10 mouse cellular contexts compared by ENCODE assay signal in genomic region chr14:55866962-55867361, GRCm38 (mm10). TPM values are rescaled to one million over a fixed set of nuclear protein-coding genes. Genes with fewer than 3 reads are reported as not detected.
DNase-seq lines count a peak whose midpoint lies in the region; ATAC-seq lines count a peak whose summit lies in the region.
"Had no signal": no experiment of that assay in that cellular context is flagged by ENCODE, and none has a peak within 500 bp of the region (broad histone marks: within the 10 kb centered on the region; RNA-seq: fewer than 3 reads in every experiment).

No protein-coding gene starts in this region.

- no peak overlapping the region for H3K27ac ChIP-seq in forebrain, embryonic 11.5 days (ENCODE audit: low read depth, low read length)
- H3K27ac ChIP-seq in forebrain, embryonic 16.5 days (ENCODE audit: low read length), result no peak overlapping the region
- H3K27ac ChIP-seq in midbrain, embryonic 10.5 days (replicated peaks), result no peak overlapping the region
- no peak overlapping the region for H3K27ac ChIP-seq in midbrain, embryonic 15.5 days
- H3K27ac ChIP-seq in embryonic facial prominence, embryonic 10.5 days (replicated peaks), result no peak overlapping the region
- H3K27ac ChIP-seq in limb, embryonic 11.5 days (replicated peaks; ENCODE audit: low read depth, low read length), result no peak overlapping the region
- H3K27ac ChIP-seq: heart, embryonic 13.5 days; macrophage had no signal

- no peaks in the 10 kb centered on the region for H3K27me3 ChIP-seq in forebrain, embryonic 11.5 days (ENCODE audit: control insufficient read depth, insufficient read depth, low read length)
- H3K27me3 ChIP-seq in forebrain, embryonic 16.5 days (replicated peaks; ENCODE audit: control insufficient read depth, insufficient read depth, low read length), result no peaks in the 10 kb centered on the region
- no peaks in the 10 kb centered on the region for H3K27me3 ChIP-seq in midbrain, embryonic 10.5 days (ENCODE audit: low read depth, poor library complexity, severe bottlenecking)
- no peaks in the 10 kb centered on the region for H3K27me3 ChIP-seq in midbrain, embryonic 15.5 days (replicated peaks)
- H3K27me3 ChIP-seq in embryonic facial prominence, embryonic 10.5 days (replicated peaks; ENCODE audit: low read depth, poor library complexity, severe bottlenecking), result no peaks in the 10 kb centered on the region
- no peaks in the 10 kb centered on the region for H3K27me3 ChIP-seq in limb, embryonic 11.5 days (ENCODE audit: control insufficient read depth, insufficient read depth, low read length)
- H3K27me3 ChIP-seq: heart, embryonic 13.5 days had no signal

- no peaks in the 10 kb centered on the region for H3K9me3 ChIP-seq in forebrain, embryonic 11.5 days (ENCODE audit: control insufficient read depth, low read length)
- no peaks in the 10 kb centered on the region for H3K9me3 ChIP-seq in forebrain, embryonic 16.5 days (ENCODE audit: control insufficient read depth, low read length)
- H3K9me3 ChIP-seq in midbrain, embryonic 10.5 days (replicated peaks), result no peaks in the 10 kb centered on the region
- no peaks in the 10 kb centered on the region for H3K9me3 ChIP-seq in midbrain, embryonic 15.5 days
- no peaks in the 10 kb centered on the region for H3K9me3 ChIP-seq in embryonic facial prominence, embryonic 10.5 days
- no peaks in the 10 kb centered on the region for H3K9me3 ChIP-seq in limb, embryonic 11.5 days (ENCODE audit: control insufficient read depth, low read length)
- H3K9me3 ChIP-seq: heart, embryonic 13.5 days had no signal

- H3K9ac ChIP-seq in forebrain, embryonic 11.5 days (ENCODE audit: low read length), result no peak overlapping the region
- H3K9ac ChIP-seq in forebrain, embryonic 16.5 days (replicated peaks; ENCODE audit: low read depth, low read length), result no peak overlapping the region
- H3K9ac ChIP-seq in midbrain, embryonic 15.5 days, result no peak overlapping the region
- H3K9ac ChIP-seq in limb, embryonic 11.5 days (ENCODE audit: low read length), result no peak overlapping the region
- H3K9ac ChIP-seq: heart, embryonic 13.5 days had no signal

- WGBS in forebrain, embryonic 11.5 days, result 39% methylated on average over 4 of the region's 4 CpGs
- WGBS in forebrain, embryonic 16.5 days, result 34% methylated on average over 4 of the region's 4 CpGs
- WGBS in midbrain, embryonic 10.5 days, result 40% methylated on average over 4 of the region's 4 CpGs
- 35% methylated on average over 4 of the region's 4 CpGs for WGBS in midbrain, embryonic 15.5 days
- 39% methylated on average over 4 of the region's 4 CpGs for WGBS in embryonic facial prominence, embryonic 10.5 days
- WGBS in limb, embryonic 11.5 days, result 43% methylated on average over 4 of the region's 4 CpGs

- ATAC-seq in forebrain, embryonic 11.5 days (replicated peaks; ENCODE audit: low FRiP score), result no peak
- no peak for ATAC-seq in forebrain, embryonic 16.5 days
- ATAC-seq in midbrain, embryonic 15.5 days (replicated peaks), result no peak
- ATAC-seq in limb, embryonic 11.5 days (ENCODE audit: insufficient number of reproducible peaks, low FRiP score, low TSS enrichment, low read depth), result no peak

- 0 out of 2 replicates have a peak, but pooled peaks cover 2% of the 10 kb centered on the region for H3K4me1 ChIP-seq in forebrain, embryonic 11.5 days (replicated peaks; ENCODE audit: control insufficient read depth, insufficient read depth, low read length)
- peaks cover 2% of the 10 kb centered on the region; the same call in 1 of the 2 replicates for H3K4me1 ChIP-seq in forebrain, embryonic 16.5 days (replicated peaks; ENCODE audit: control insufficient read depth, insufficient read depth, low read length)
- H3K4me1 ChIP-seq in midbrain, embryonic 10.5 days, result peaks cover 7% of the 10 kb centered on the region
- peaks cover 5% of the 10 kb centered on the region; the same call in 1 of the 2 replicates for H3K4me1 ChIP-seq in midbrain, embryonic 15.5 days
- peaks cover 21% of the 10 kb centered on the region for H3K4me1 ChIP-seq in embryonic facial prominence, embryonic 10.5 days
- peaks cover 10% of the 10 kb centered on the region for H3K4me1 ChIP-seq in limb, embryonic 11.5 days (ENCODE audit: control insufficient read depth, insufficient read depth, low read length)

- peak; percentile 74 for DNase-seq in forebrain, embryonic 11.5 days (ENCODE audit: low spot score)
- peak; percentile 65 for DNase-seq in midbrain, embryonic 10.5 days (ENCODE audit: low spot score)
- peak; percentile 83 for DNase-seq in NIH3T3 (ENCODE audit: low read depth)
- DNase-seq in embryonic facial prominence, embryonic 10.5 days (ENCODE audit: low spot score), result peak; percentile 73
- peak; percentile 81 for DNase-seq in limb, embryonic 11.5 days (ENCODE audit: low spot score)
- no peak for DNase-seq in Muller cell, postnatal 12 days (ENCODE audit: inconsistent ontology term)

- no peak overlapping the region for H3K4me2 ChIP-seq in forebrain, embryonic 11.5 days (ENCODE audit: low read depth, low read length, severe bottlenecking)
- H3K4me2 ChIP-seq in forebrain, embryonic 16.5 days (ENCODE audit: low read length), result no peak overlapping the region
- no peak overlapping the region for H3K4me2 ChIP-seq in midbrain, embryonic 15.5 days
- H3K4me2 ChIP-seq in limb, embryonic 11.5 days (ENCODE audit: low read depth, severe bottlenecking), result no peak overlapping the region
- H3K4me2 ChIP-seq: heart, embryonic 13.5 days had no signal

- no peak overlapping the region for H3K4me3 ChIP-seq in forebrain, embryonic 11.5 days (ENCODE audit: low read depth, low read length)
- no peak overlapping the region for H3K4me3 ChIP-seq in forebrain, embryonic 16.5 days (replicated peaks; ENCODE audit: low read length)
- H3K4me3 ChIP-seq in midbrain, embryonic 10.5 days, result no peak overlapping the region
- H3K4me3 ChIP-seq in midbrain, embryonic 15.5 days, result no peak overlapping the region
- no peak overlapping the region for H3K4me3 ChIP-seq in embryonic facial prominence, embryonic 10.5 days
- H3K4me3 ChIP-seq in limb, embryonic 11.5 days (ENCODE audit: low read depth, low read length), result no peak overlapping the region
- H3K4me3 ChIP-seq: heart, embryonic 13.5 days had no signal

- H3K36me3 ChIP-seq in forebrain, embryonic 11.5 days (ENCODE audit: control insufficient read depth, insufficient read depth, low read length), result peaks cover 15% of the 10 kb centered on the region; the same call in 1 of the 2 replicates
- peaks cover 29% of the 10 kb centered on the region for H3K36me3 ChIP-seq in forebrain, embryonic 16.5 days (ENCODE audit: control insufficient read depth, insufficient read depth)
- H3K36me3 ChIP-seq in midbrain, embryonic 10.5 days, result peaks cover 95% of the 10 kb centered on the region
- peaks cover 50% of the 10 kb centered on the region for H3K36me3 ChIP-seq in midbrain, embryonic 15.5 days (replicated peaks)
- H3K36me3 ChIP-seq in embryonic facial prominence, embryonic 10.5 days (replicated peaks), result peaks cover 99% of the 10 kb centered on the region
- H3K36me3 ChIP-seq in limb, embryonic 11.5 days (ENCODE audit: control insufficient read depth, insufficient read depth, low read length), result peaks cover 38% of the 10 kb centered on the region

RNA-seq across cellular contexts. Expression of gene Nynrin, which starts 13.2 kb away (rescaled TPM):
- polyA plus RNA-seq in forebrain, embryonic 11.5 days (2014; fragmentation: Nextera tagmentation; extraction: Ambion mirVana), result 20.2 and 20.3 TPM in 2 replicates
- polyA plus RNA-seq in forebrain, embryonic 16.5 days (2015; fragmentation: Nextera tagmentation; extraction: Ambion mirVana), result 11.3 and 13.2 TPM in 2 replicates
- polyA plus RNA-seq in midbrain, embryonic 10.5 days (2016; fragmentation: Nextera tagmentation; extraction: Ambion mirVana), result 22.3 and 25.1 TPM in 2 replicates
- 12.4 and 13.6 TPM in 2 replicates for polyA plus RNA-seq in midbrain, embryonic 15.5 days (2015; fragmentation: Nextera tagmentation; extraction: Ambion mirVana)
- 36.0 and 38.1 TPM in 2 replicates for polyA plus RNA-seq in embryonic facial prominence, embryonic 10.5 days (2016; fragmentation: Nextera tagmentation; extraction: Ambion mirVana)
- 21.6 and 24.7 TPM in 2 replicates for polyA plus RNA-seq in limb, embryonic 11.5 days (2014; fragmentation: Nextera tagmentation; extraction: Ambion mirVana)

RNA-seq across cellular contexts. Expression of gene Cbln3, which starts 17.2 kb away (rescaled TPM):
- 0.37 TPM in 1 of 2 replicates, not detected in the other for polyA plus RNA-seq in forebrain, embryonic 11.5 days (2014; fragmentation: Nextera tagmentation; extraction: Ambion mirVana)
- polyA plus RNA-seq in forebrain, embryonic 16.5 days (2015; fragmentation: Nextera tagmentation; extraction: Ambion mirVana), result 0.14 and 0.21 TPM in 2 replicates
- polyA plus RNA-seq in midbrain, embryonic 10.5 days (2016; fragmentation: Nextera tagmentation; extraction: Ambion mirVana), result 0.14 and 0.16 TPM in 2 replicates
- 0.19 and 0.20 TPM in 2 replicates for polyA plus RNA-seq in midbrain, embryonic 15.5 days (2015; fragmentation: Nextera tagmentation; extraction: Ambion mirVana)
- polyA plus RNA-seq in embryonic facial prominence, embryonic 10.5 days (2016; fragmentation: Nextera tagmentation; extraction: Ambion mirVana), result 0.09 and 0.15 TPM in 2 replicates
- polyA plus RNA-seq in limb, embryonic 11.5 days (2014; fragmentation: Nextera tagmentation; extraction: Ambion mirVana), result 0.11 and 0.27 TPM in 2 replicates
- polyA plus RNA-seq: macrophage had no signal

RNA-seq across cellular contexts. Expression of gene Khnyn, which starts 17.8 kb away (rescaled TPM):
- 13.6 and 14.9 TPM in 2 replicates for polyA plus RNA-seq in forebrain, embryonic 11.5 days (2014; fragmentation: Nextera tagmentation; extraction: Ambion mirVana)
- polyA plus RNA-seq in forebrain, embryonic 16.5 days (2015; fragmentation: Nextera tagmentation; extraction: Ambion mirVana), result 10.3 and 11.1 TPM in 2 replicates
- 23.2 and 24.7 TPM in 2 replicates for polyA plus RNA-seq in midbrain, embryonic 10.5 days (2016; fragmentation: Nextera tagmentation; extraction: Ambion mirVana)
- 10.9 and 11.4 TPM in 2 replicates for polyA plus RNA-seq in midbrain, embryonic 15.5 days (2015; fragmentation: Nextera tagmentation; extraction: Ambion mirVana)
- polyA plus RNA-seq in embryonic facial prominence, embryonic 10.5 days (2016; fragmentation: Nextera tagmentation; extraction: Ambion mirVana), result 31.0 and 33.0 TPM in 2 replicates
- 17.4 and 18.4 TPM in 2 replicates for polyA plus RNA-seq in limb, embryonic 11.5 days (2014; fragmentation: Nextera tagmentation; extraction: Ambion mirVana)

RNA-seq across cellular contexts. Expression of gene Sdr39u1, which starts 33.1 kb away (rescaled TPM):
- polyA plus RNA-seq in forebrain, embryonic 11.5 days (2014; fragmentation: Nextera tagmentation; extraction: Ambion mirVana), result 38.0 and 48.6 TPM in 2 replicates
- 102 and 128 TPM in 2 replicates for polyA plus RNA-seq in forebrain, embryonic 16.5 days (2015; fragmentation: Nextera tagmentation; extraction: Ambion mirVana)
- 27.5 and 31.5 TPM in 2 replicates for polyA plus RNA-seq in midbrain, embryonic 10.5 days (2016; fragmentation: Nextera tagmentation; extraction: Ambion mirVana)
- polyA plus RNA-seq in midbrain, embryonic 15.5 days (2015; fragmentation: Nextera tagmentation; extraction: Ambion mirVana), result 169 and 175 TPM in 2 replicates
- polyA plus RNA-seq in embryonic facial prominence, embryonic 10.5 days (2016; fragmentation: Nextera tagmentation; extraction: Ambion mirVana), result 45.5 and 57.5 TPM in 2 replicates
- 67.2 and 70.2 TPM in 2 replicates for polyA plus RNA-seq in limb, embryonic 11.5 days (2014; fragmentation: Nextera tagmentation; extraction: Ambion mirVana)

RNA-seq across cellular contexts. Expression of gene Nfatc4, which starts 44.0 kb away (rescaled TPM):
- 30.8 and 32.7 TPM in 2 replicates for polyA plus RNA-seq in forebrain, embryonic 11.5 days (2014; fragmentation: Nextera tagmentation; extraction: Ambion mirVana)
- polyA plus RNA-seq in forebrain, embryonic 16.5 days (2015; fragmentation: Nextera tagmentation; extraction: Ambion mirVana), result 11.7 and 12.3 TPM in 2 replicates
- polyA plus RNA-seq in midbrain, embryonic 10.5 days (2016; fragmentation: Nextera tagmentation; extraction: Ambion mirVana), result 22.0 and 24.6 TPM in 2 replicates
- 8.4 and 10.8 TPM in 2 replicates for polyA plus RNA-seq in midbrain, embryonic 15.5 days (2015; fragmentation: Nextera tagmentation; extraction: Ambion mirVana)
- polyA plus RNA-seq in embryonic facial prominence, embryonic 10.5 days (2016; fragmentation: Nextera tagmentation; extraction: Ambion mirVana), result 94.5 and 113 TPM in 2 replicates
- 105 and 106 TPM in 2 replicates for polyA plus RNA-seq in limb, embryonic 11.5 days (2014; fragmentation: Nextera tagmentation; extraction: Ambion mirVana)
- polyA plus RNA-seq: macrophage had no signal
